Mouse (Mus musculus) embryonic fibroblast, embryonic 13.5 days (primary cell): ENCODE results near the gene Hspb9.

ENCODE experiments used
- CTCF ChIP-seq: IDR thresholded peaks from 2 replicates; pipeline ENCODE4 v1.5.1; 2011; ENCODE audit warnings: mild to moderate bottlenecking, control low read depth, low read length, moderate library complexity, borderline replicate concordance; ENCODE audit not compliant: insufficient read depth
- POLR2A ChIP-seq: IDR thresholded peaks from 2 replicates; pipeline ENCODE4 v1.6.1; 2011; ENCODE audit warnings: low read depth, mild to moderate bottlenecking, control low read depth, low read length, moderate library complexity

GRCm38 (mm10) chr11:100720345-100720744, 6.7 kb downstream of the Hspb9 start:
- TF ChIP-seq POLR2A: no peak
- TF ChIP-seq CTCF: no peak
